Mouse (Mus musculus): ENCODE data around the gene Chchd4. TPM values are rescaled to one million over a fixed set of nuclear protein-coding genes. Genes with fewer than 3 reads are reported as not detected.
"Not testable (repeated sequence)": the region's sequence is repeated elsewhere in the genome, so short reads cannot be mapped to it uniquely, and the experiment has no call there.

Chchd4 gene
- polyA plus RNA-seq, 1 experiment from 2014 or later = 22.2 TPM

- Histone ChIP-seq H3K4me2 (replicated peaks) (no peak overlapping the region), H3K9ac (replicated peaks) (no peak overlapping the region), H3K27ac (replicated peaks) (no peak overlapping the region), H3K4me1 (no peaks in the 10 kb centered on the region), H3K4me3 (no peak overlapping the region), H3K36me3 (peaks cover 88% of the 10 kb centered on the region), H3K27me3 (no peaks in the 10 kb centered on the region), H3K9me3 (no peaks in the 10 kb centered on the region)
- ATAC-seq (ENCODE audit: low FRiP score, low read depth) = no peak
- WGBS = 88% methylated on average over 8 of the region's 8 CpGs
Observed at GRCm38 (mm10) chr6:91494526-91494925, 21.2 kb upstream of the Chchd4 start.

DNA sequence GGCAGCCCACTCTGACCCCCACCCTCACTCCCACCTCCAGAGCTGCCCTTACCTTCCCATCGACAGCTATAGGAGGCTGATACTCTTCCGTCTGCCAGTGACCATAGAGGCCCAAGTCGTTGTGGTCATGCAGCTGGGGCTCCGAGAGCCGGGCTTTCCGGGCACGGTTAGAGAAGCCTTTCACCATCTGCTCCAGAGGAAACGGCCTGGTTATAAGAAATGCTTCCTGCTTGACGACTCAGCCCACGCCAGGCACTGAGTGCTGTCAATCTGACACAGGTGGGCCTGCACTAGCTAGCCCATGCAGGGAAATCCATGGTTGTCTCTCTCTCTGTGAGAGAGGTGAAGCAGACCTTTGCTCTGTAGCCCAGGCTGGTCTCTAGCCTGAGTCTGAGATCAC is 19.7 kb upstream of the Chchd4 start:
- Histone ChIP-seq H3K9ac (replicated peaks) (no peak overlapping the region), H3K4me2 (replicated peaks) (no peak overlapping the region), H3K4me1 (no peaks in the 10 kb centered on the region), H3K27me3 (no peaks in the 10 kb centered on the region), H3K27ac (replicated peaks) (no peak overlapping the region), H3K36me3 (peaks cover 85% of the 10 kb centered on the region), H3K9me3 (no peaks in the 10 kb centered on the region), H3K4me3 (no peak overlapping the region)
- no peak for ATAC-seq (ENCODE audit: low FRiP score, low read depth)
- WGBS = 90% methylated on average over 10 of the region's 10 CpGs

DNA sequence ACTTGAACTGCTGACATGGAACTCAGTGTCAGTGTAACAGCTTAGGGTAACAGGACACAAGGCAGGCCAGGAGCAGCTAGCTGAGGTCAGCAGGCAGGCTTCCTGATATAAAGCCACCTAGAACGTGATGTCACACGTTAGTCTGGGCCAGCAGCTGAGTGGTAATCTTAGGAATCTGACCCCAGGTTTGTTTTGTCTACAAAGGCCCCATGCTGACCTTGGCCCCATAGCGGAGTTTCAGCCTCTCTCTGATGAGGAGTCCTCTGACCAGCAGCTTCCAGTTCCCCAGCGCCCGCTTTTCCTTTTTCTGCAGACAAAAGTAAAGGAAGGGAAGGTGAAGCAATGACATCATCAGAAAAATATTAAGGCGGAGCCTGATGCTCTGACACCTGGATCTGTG is 17.7 kb upstream of the Chchd4 start:
- Histone ChIP-seq H3K4me2 (replicated peaks) (no peak overlapping the region), H3K36me3 (peaks cover 85% of the 10 kb centered on the region), H3K9ac (replicated peaks) (no peak overlapping the region), H3K27me3 (no peaks in the 10 kb centered on the region), H3K4me3 (no peak overlapping the region), H3K9me3 (no peaks in the 10 kb centered on the region), H3K27ac (replicated peaks) (no peak overlapping the region), H3K4me1 (no peaks in the 10 kb centered on the region)
- 74% methylated on average over 6 of the region's 6 CpGs for WGBS
- no peak for ATAC-seq (ENCODE audit: low FRiP score, low read depth)

- no peak overlapping the region for H3K27ac ChIP-seq (replicated peaks)
- peaks cover 92% of the 10 kb centered on the region for H3K36me3 ChIP-seq
- no peaks in the 10 kb centered on the region for H3K9me3 ChIP-seq
- H3K4me1 ChIP-seq = no peaks in the 10 kb centered on the region
- no peak overlapping the region for H3K9ac ChIP-seq (replicated peaks)
- H3K4me2 ChIP-seq (replicated peaks) = no peak overlapping the region
- no peaks in the 10 kb centered on the region for H3K27me3 ChIP-seq
- ATAC-seq (ENCODE audit: low FRiP score, low read depth) = no peak
- WGBS = 85% methylated on average over 10 of the region's 10 CpGs
- no peak overlapping the region for H3K4me3 ChIP-seq
Observed at GRCm38 (mm10) chr6:91489872-91490271, 16.5 kb upstream of the Chchd4 start.

DNA sequence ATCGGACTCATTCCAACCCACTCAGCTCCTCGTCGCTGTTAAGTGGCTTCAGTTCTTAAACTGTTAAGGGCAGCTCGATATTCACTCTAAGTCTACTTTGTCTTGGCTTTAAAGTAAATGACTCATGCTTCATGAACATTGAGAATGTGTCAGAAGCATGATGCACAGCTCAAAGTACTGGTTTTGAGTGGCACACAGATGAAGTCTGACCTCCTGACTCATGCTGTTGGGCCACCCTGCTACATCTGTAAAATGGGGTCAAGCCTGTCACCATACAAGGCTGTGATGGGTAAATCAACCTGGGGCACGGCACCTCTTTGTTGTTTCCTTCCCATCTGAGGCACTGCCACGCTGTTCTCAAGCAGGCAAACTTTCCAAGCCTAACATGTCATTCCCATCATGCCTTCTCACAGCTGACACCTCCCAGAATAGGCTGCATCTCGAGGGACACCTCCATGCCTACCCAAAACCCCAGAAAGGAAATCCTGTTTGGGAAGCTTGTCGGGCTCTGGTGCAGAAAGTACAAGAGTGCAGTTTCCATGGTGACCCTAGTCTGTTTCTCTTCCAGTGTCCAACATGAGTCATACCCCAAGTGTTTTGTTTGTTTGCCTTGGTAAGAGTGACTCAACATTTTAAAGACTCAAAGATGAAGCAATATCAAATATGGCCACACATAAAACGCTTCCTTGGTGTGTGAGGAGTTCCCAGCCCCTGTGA is 15.3 kb upstream of the Chchd4 start:
- H3K36me3 ChIP-seq = peaks cover 95% of the 10 kb centered on the region
- ATAC-seq (ENCODE audit: low FRiP score, low read depth) = no peak
- WGBS = 85% methylated on average over 9 of the region's 9 CpGs

GRCm38 (mm10) chr6:91486736-91487453 is 13.5 kb upstream of the Chchd4 start:
- H3K27ac ChIP-seq (replicated peaks) = no peak overlapping the region
- H3K27me3 ChIP-seq = no peaks in the 10 kb centered on the region
- H3K4me2 ChIP-seq (replicated peaks) = no peak overlapping the region
- no peak for ATAC-seq (ENCODE audit: low FRiP score, low read depth)
- no peak overlapping the region for H3K4me3 ChIP-seq
- peaks cover 97% of the 10 kb centered on the region for H3K36me3 ChIP-seq
- no peaks in the 10 kb centered on the region for H3K9me3 ChIP-seq
- H3K4me1 ChIP-seq = no peaks in the 10 kb centered on the region
- WGBS = 94% methylated on average over 15 of the region's 15 CpGs
- no peak overlapping the region for H3K9ac ChIP-seq (replicated peaks)

More for the DNA sequence above, 15.3 kb upstream of the Chchd4 start:
- Histone ChIP-seq H3K4me2 (replicated peaks) (no peak overlapping the region), H3K9ac (replicated peaks) (no peak overlapping the region), H3K4me3 (no peak overlapping the region), H3K9me3 (no peaks in the 10 kb centered on the region), H3K4me1 (no peaks in the 10 kb centered on the region), H3K27ac (replicated peaks) (no peak overlapping the region), H3K27me3 (no peaks in the 10 kb centered on the region)

DNA sequence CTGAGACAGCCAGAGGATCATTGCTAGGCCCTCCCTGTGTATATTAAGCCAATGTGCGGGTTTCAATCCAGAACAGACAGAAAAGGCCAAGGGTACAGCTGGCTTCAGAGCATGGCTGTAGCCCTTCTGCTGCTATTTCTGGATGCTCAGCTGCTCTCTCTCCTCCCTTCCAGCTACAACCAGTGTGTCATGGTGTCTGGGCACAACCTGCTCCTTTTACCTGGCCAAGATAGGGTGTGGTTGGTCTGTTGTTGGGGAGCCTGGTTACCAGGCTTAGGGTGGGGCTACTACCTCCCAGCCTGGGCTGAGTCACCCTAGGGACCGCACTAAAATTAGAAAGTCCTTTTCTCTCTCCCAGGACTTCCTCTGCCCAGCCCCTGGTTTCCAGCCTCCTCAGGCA is 10.0 kb upstream of the Chchd4 start:
- Histone ChIP-seq H3K4me3 (no peak overlapping the region), H3K9me3 (no peaks in the 10 kb centered on the region), H3K9ac (replicated peaks) (no peak overlapping the region), H3K4me2 (replicated peaks) (no peak overlapping the region), H3K4me1 (no peaks in the 10 kb centered on the region), H3K27me3 (no peaks in the 10 kb centered on the region), H3K27ac (replicated peaks) (no peak overlapping the region), H3K36me3 (peaks cover 100% of the 10 kb centered on the region)
- ATAC-seq (ENCODE audit: low FRiP score, low read depth) = no peak
- WGBS = 95% methylated on average over 2 of the region's 2 CpGs

DNA sequence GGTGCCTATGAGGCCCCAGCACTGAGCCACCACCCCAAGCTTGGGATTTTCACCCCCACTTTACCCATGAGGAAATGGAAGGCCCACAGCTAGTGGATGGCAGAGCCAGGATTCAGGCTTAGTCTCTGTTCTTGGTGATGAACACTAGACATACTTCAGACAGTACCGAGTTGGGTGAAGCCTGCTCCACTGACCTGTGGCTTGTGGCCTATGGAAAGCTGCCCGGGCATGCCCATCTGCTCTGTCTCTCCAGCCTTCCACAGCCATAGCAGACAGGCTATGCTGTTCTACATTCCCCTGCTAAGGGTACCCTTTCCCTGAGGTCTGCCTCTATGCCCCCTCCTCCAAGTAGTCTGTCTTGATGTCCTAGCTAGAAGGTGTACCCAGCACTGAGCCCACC is 3.2 kb upstream of the Chchd4 start:
- Histone ChIP-seq H3K27ac (replicated peaks) (no peak overlapping the region), H3K9ac (replicated peaks) (no peak overlapping the region), H3K4me3 (no peak overlapping the region), H3K4me1 (peaks cover 34% of the 10 kb centered on the region), H3K9me3 (no peaks in the 10 kb centered on the region), H3K27me3 (no peaks in the 10 kb centered on the region), H3K36me3 (peaks cover 58% of the 10 kb centered on the region), H3K4me2 (replicated peaks) (no peak overlapping the region)
- 94% methylated on average over 2 of the region's 2 CpGs for WGBS
- no peak for ATAC-seq (ENCODE audit: low FRiP score, low read depth)

GRCm38 (mm10) chr6:91474441-91475190 is 1.3 kb upstream of the Chchd4 start:
- Histone ChIP-seq H3K9ac (replicated peaks) (peak overlapping the region; percentile 78), H3K27me3 (no peaks in the 10 kb centered on the region), H3K27ac (replicated peaks) (no peak overlapping the region), H3K4me2 (replicated peaks) (peak overlapping the region; percentile 86), H3K36me3 (peaks cover 38% of the 10 kb centered on the region), H3K9me3 (no peaks in the 10 kb centered on the region), H3K4me1 (peaks cover 34% of the 10 kb centered on the region), H3K4me3 (peak overlapping the region; percentile 78)
- ATAC-seq (ENCODE audit: low FRiP score, low read depth) = no peak
- WGBS = 70% methylated on average over 9 of the region's 9 CpGs

DNA sequence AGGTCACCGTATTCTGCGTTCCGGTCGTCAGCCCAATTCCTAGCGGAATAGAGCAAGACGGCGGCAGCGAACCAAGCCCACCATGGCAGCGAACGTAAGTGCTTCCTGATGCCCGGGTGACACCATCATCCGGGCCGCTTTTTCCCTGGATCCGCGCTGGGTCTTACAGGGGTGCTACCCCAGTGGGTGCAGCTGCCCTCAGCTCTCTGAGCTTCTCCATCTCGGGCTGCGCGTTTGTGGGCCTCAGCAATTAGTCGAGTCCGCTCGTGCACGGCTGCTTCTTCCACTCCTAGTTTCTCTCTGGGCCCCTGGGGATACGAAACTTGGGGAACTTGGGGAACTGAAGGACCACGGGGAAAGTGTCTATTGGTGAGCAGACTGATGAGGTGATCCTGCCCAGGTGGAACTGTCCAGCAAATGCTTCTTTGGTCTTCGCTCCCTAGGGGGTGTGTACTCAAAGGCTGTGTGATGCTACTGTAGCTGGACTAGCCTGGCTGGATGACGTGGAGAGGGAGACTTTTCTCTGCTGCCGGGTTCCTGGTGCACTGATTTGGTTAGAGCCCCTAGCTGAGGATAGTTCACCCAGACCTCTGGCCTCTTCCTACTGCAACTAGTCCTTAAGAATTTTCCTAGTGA is 577 bp upstream of the Chchd4 start:
- Histone ChIP-seq H3K27ac (replicated peaks) (0 out of 2 replicates have a peak overlapping the region, but pooled peaks have one; percentile 22), H3K4me2 (replicated peaks) (peak overlapping the region; percentile 86), H3K27me3 (no peaks in the 10 kb centered on the region), H3K4me1 (peaks cover 34% of the 10 kb centered on the region), H3K9me3 (no peaks in the 10 kb centered on the region), H3K4me3 (peak overlapping the region; percentile 78), H3K9ac (replicated peaks) (peak overlapping the region; percentile 78), H3K36me3 (peaks cover 31% of the 10 kb centered on the region)
- ATAC-seq (ENCODE audit: low FRiP score, low read depth) = peak; percentile 66
- WGBS = under 1% methylated on average over 27 of the region's 27 CpGs

DNA sequence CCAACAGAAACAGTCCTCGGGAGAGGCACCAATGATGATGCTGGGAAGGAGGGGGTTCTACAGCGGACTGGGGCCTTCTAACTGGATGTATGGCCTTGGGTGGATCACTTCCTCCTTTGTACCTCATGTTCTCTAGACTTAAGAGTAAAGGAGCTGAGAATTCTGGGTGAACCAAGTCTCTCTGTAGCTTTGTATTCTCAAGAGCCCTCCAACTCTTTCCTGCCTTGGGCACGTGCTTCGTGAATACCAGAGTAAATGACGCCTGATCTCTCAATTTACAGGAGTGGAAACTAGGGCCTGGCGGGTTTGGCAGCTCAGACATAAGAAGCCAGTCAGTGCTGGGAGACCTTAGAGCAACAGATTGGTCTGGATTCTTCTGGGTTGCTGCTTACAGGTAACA is 1.0 kb downstream of the Chchd4 start:
- H3K4me2 ChIP-seq (replicated peaks) = peak overlapping the region; percentile 67
- H3K4me3 ChIP-seq = peak overlapping the region; percentile 78
- no peaks in the 10 kb centered on the region for H3K9me3 ChIP-seq
- H3K27me3 ChIP-seq = no peaks in the 10 kb centered on the region
- 32% methylated on average over 6 of the region's 6 CpGs for WGBS
- ATAC-seq (ENCODE audit: low FRiP score, low read depth) = no peak
- no peak overlapping the region for H3K27ac ChIP-seq (replicated peaks)
- peak overlapping the region; percentile 76 for H3K9ac ChIP-seq (replicated peaks)
- H3K36me3 ChIP-seq = peaks cover 20% of the 10 kb centered on the region
- H3K4me1 ChIP-seq = peaks cover 34% of the 10 kb centered on the region

GRCm38 (mm10) chr6:91471427-91471826 is 1.9 kb downstream of the Chchd4 start:
- not testable (repeated sequence) for H3K4me3 ChIP-seq; H3K27ac ChIP-seq (replicated peaks); H3K27me3 ChIP-seq; H3K9me3 ChIP-seq; H3K4me2 ChIP-seq (replicated peaks); H3K9ac ChIP-seq (replicated peaks); ATAC-seq (ENCODE audit: low FRiP score, low read depth)
- H3K4me1 ChIP-seq = peaks cover 34% of the 10 kb centered on the region
- 88% methylated on average over 3 of the region's 3 CpGs for WGBS
- H3K36me3 ChIP-seq = peaks cover 20% of the 10 kb centered on the region
